Mouse (Mus musculus): ENCODE measurements at regions not wholly inside any gene's neighbourhood (a gene's known extent, or its start where the extent isn't known, plus 50 kb on each side); places are given as distances from the start of the nearest gene placed in this dataset.
A peak's percentile ranks its signal among the peaks of the same experiment; 100 is the strongest.

DNA sequence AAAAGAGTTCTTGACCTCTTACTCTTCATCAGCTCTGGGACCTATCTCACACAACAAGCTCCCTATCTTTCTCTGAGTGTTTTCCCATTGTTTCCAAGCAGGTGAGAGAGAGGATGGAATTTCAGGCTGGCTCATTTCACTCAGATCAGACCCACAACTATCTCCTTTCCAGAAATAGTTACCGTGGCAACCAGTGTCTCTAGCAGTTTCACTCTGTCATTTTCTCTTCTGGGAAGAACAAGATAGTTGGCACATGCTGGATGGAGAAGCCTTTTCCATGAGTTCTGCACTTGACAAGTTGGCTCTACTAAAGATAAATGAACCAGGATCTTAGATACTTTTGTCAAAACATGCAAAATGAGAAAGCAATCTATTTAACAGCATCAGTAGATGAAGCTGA lies 667.3 kb upstream of the Nrsn1 start:
- WGBS, result 82% methylated on average over 1 of the region's 1 CpGs
- Histone ChIP-seq H3K36me3 (ENCODE audit: control insufficient read depth, insufficient read depth, low read length) (no peaks in the 10 kb centered on the region), H3K27ac (ENCODE audit: low read length) (no peak overlapping the region), H3K4me3 (ENCODE audit: low read length) (no peak overlapping the region), H3K4me1 (ENCODE audit: control insufficient read depth, insufficient read depth, low read length) (no peaks in the 10 kb centered on the region), H3K9me3 (ENCODE audit: control insufficient read depth, low read length) (no peaks in the 10 kb centered on the region), H3K4me2 (ENCODE audit: low read depth, low read length) (no peak overlapping the region), H3K9ac (ENCODE audit: low read depth, low read length) (no peak overlapping the region), H3K27me3 (replicated peaks; ENCODE audit: control insufficient read depth, insufficient read depth, low read length) (no peaks in the 10 kb centered on the region)
- no peak for ATAC-seq

DNA sequence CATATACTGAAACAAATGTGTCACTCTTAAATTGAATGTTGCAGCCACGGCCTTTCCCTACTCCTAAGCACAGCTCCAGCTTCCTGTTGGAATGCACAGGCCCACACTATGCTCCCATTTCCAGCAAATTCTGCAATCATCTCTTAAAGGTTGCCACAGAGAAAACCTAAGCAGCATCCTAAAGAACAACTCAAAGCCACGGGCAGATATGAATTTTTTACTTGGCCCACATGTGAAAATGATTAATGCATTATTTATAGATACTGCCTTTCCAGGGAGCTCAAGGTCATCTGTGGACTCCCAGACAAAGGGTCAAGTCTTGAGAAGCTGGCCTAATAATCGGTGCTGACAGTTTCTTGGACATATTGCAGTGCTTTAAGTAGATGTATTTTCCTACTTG lies 663.5 kb upstream of the Nrsn1 start:
- ATAC-seq, result no peak
- 32% methylated on average over 3 of the region's 3 CpGs for WGBS
- peak overlapping the region; percentile 7; the same call in 1 of the 2 replicates for H3K27ac ChIP-seq (ENCODE audit: low read length)

DNA sequence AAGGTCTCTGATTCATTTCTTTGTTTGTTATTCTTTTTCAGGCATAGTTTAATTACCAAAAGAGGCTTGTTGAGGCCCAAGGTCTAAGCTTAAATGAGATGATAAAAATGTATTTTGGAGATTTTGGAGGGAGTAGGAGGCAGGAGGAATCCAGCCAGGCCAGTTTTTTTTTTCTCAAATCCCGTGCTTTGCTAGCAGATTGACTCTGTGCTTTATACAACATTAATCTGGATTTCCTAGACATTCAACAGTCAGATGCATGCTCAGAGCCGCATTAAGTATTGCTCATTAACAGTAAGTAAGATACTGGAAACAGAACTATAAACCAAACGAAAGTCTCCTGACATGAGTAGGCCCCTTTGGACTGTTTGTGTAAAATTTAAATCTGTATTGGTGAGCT lies 662.9 kb upstream of the Nrsn1 start:
- no peak for ATAC-seq
- H3K4me1 ChIP-seq (ENCODE audit: control insufficient read depth, insufficient read depth, low read length), result no peaks in the 10 kb centered on the region
- no peaks in the 10 kb centered on the region for H3K9me3 ChIP-seq (ENCODE audit: control insufficient read depth, low read length)
- H3K27me3 ChIP-seq (replicated peaks; ENCODE audit: control insufficient read depth, insufficient read depth, low read length), result no peaks in the 10 kb centered on the region
- WGBS, result 35% methylated on average over 3 of the region's 3 CpGs
- no peaks in the 10 kb centered on the region for H3K36me3 ChIP-seq (ENCODE audit: control insufficient read depth, insufficient read depth, low read length)
- H3K4me3 ChIP-seq (ENCODE audit: low read length), result no peak overlapping the region
- no peak overlapping the region; the same call in 1 of the 2 replicates for H3K27ac ChIP-seq (ENCODE audit: low read length)
- no peak overlapping the region for H3K4me2 ChIP-seq (ENCODE audit: low read depth, low read length)
- H3K9ac ChIP-seq (ENCODE audit: low read depth, low read length), result no peak overlapping the region

More for the DNA sequence above, 663.5 kb upstream of the Nrsn1 start:
- Histone ChIP-seq H3K27me3 (replicated peaks; ENCODE audit: control insufficient read depth, insufficient read depth, low read length) (no peaks in the 10 kb centered on the region), H3K36me3 (ENCODE audit: control insufficient read depth, insufficient read depth, low read length) (no peaks in the 10 kb centered on the region), H3K4me2 (ENCODE audit: low read depth, low read length) (no peak overlapping the region), H3K9ac (ENCODE audit: low read depth, low read length) (no peak overlapping the region), H3K4me3 (ENCODE audit: low read length) (no peak overlapping the region), H3K9me3 (ENCODE audit: control insufficient read depth, low read length) (no peaks in the 10 kb centered on the region), H3K4me1 (ENCODE audit: control insufficient read depth, insufficient read depth, low read length) (no peaks in the 10 kb centered on the region)

DNA sequence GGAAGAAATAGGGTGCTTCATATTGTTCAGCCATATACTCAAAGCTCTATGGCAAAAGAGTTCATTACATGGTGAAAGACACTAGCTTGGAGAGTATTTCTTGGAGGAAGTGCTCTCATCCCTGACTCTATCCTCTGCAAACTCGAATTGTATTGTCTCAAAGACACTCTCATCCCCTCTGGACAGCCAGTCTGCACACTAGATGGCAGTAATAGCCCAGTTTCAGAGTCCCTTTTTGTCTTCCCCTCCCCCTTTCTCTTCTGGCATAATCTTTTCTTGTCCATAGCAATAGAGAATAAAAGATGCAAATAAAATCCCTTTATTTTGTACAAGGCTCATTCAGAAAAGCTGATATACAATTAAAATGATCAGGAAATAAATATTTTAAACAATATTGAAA lies 662.5 kb upstream of the Nrsn1 start:
- no peaks in the 10 kb centered on the region for H3K27me3 ChIP-seq (replicated peaks; ENCODE audit: control insufficient read depth, insufficient read depth, low read length)
- no peak overlapping the region for H3K9ac ChIP-seq (ENCODE audit: low read depth, low read length)
- no peak overlapping the region for H3K4me2 ChIP-seq (ENCODE audit: low read depth, low read length)
- no peaks in the 10 kb centered on the region for H3K9me3 ChIP-seq (ENCODE audit: control insufficient read depth, low read length)
- 0 out of 2 replicates have a peak, but pooled peaks have one; percentile 42 for ATAC-seq
- 0% methylated on average over 1 of the region's 1 CpGs for WGBS
- no peaks in the 10 kb centered on the region for H3K36me3 ChIP-seq (ENCODE audit: control insufficient read depth, insufficient read depth, low read length)
- no peaks in the 10 kb centered on the region for H3K4me1 ChIP-seq (ENCODE audit: control insufficient read depth, insufficient read depth, low read length)
- H3K27ac ChIP-seq (ENCODE audit: low read length), result no peak overlapping the region
- H3K4me3 ChIP-seq (ENCODE audit: low read length), result no peak overlapping the region

DNA sequence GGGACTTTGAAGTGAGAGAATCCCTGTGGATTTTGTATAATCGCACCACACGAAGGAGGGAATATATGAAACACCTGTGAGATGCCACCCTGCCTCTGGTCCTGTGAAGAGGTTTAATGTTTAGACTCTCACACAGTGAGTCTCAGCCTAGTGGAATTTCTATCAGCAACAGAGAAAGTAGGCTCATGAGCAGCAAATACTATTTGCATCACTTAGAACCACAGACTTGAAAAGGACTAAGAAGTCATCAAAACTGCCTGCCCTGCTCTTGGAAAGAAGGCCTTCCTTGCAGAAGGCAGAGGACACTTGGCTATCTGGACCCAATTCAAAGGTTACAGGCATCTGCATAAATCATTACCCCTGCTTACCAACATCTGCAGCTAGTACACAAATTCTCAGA lies 662.1 kb upstream of the Nrsn1 start:
- H3K27me3 ChIP-seq (replicated peaks; ENCODE audit: control insufficient read depth, insufficient read depth, low read length), result no peaks in the 10 kb centered on the region
- H3K36me3 ChIP-seq (ENCODE audit: control insufficient read depth, insufficient read depth, low read length), result no peaks in the 10 kb centered on the region
- H3K27ac ChIP-seq (ENCODE audit: low read length), result no peak overlapping the region
- no peaks in the 10 kb centered on the region for H3K9me3 ChIP-seq (ENCODE audit: control insufficient read depth, low read length)
- H3K4me2 ChIP-seq (ENCODE audit: low read depth, low read length), result no peak overlapping the region
- H3K9ac ChIP-seq (ENCODE audit: low read depth, low read length), result no peak overlapping the region
- ATAC-seq, result no peak
- H3K4me3 ChIP-seq (ENCODE audit: low read length), result no peak overlapping the region
- WGBS, result 70% methylated on average over 2 of the region's 2 CpGs
- no peaks in the 10 kb centered on the region for H3K4me1 ChIP-seq (ENCODE audit: control insufficient read depth, insufficient read depth, low read length)

DNA sequence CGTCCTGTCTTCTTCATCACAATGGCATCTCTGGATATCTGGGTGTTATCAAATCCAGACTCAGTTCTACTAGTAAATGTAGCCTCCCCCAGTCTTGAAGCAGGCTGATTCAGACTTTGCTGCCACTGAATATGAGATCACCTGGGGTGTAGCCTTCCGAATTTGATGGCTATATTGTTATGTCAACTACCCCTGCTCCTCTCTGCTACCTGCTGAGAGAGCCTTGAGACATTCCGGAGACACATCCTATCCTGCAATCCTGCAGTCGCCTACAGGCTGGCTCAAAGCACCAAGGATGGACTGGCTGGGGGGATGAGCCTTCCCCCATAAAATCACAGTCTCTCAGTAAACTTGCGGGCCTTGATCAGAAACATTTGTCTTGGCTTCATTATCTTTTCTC lies 655.4 kb upstream of the Nrsn1 start:
- WGBS, result 86% methylated on average over 5 of the region's 5 CpGs
- ATAC-seq, result no peak
- Histone ChIP-seq H3K36me3 (ENCODE audit: control insufficient read depth, insufficient read depth, low read length) (no peaks in the 10 kb centered on the region), H3K4me1 (ENCODE audit: control insufficient read depth, insufficient read depth, low read length) (no peaks in the 10 kb centered on the region), H3K9me3 (ENCODE audit: control insufficient read depth, low read length) (no peaks in the 10 kb centered on the region), H3K27me3 (replicated peaks; ENCODE audit: control insufficient read depth, insufficient read depth, low read length) (no peaks in the 10 kb centered on the region), H3K27ac (ENCODE audit: low read length) (no peak overlapping the region), H3K4me3 (ENCODE audit: low read length) (no peak overlapping the region), H3K9ac (ENCODE audit: low read depth, low read length) (no peak overlapping the region), H3K4me2 (ENCODE audit: low read depth, low read length) (no peak overlapping the region)

DNA sequence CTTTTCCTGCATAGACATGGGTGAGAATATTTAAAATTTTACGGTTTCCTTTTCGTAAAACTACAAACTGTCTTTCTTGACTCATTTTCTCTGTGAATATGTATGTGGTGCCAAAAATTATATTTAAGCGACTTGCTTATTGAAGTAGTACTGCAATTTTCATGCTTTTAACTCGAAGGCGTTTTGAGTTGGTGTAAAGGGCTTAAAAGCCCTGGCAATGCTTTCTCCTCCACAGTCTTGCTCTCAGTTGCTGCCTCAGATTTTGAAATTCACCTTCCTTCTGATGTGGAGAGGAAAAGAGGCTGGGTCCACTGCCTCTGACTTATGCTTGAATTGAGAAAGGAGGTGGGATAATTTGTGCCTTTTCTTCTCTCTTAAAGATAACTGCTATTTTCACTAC lies 629.6 kb upstream of the Nrsn1 start:
- 93% methylated on average over 5 of the region's 5 CpGs for WGBS
- no peak for ATAC-seq

DNA sequence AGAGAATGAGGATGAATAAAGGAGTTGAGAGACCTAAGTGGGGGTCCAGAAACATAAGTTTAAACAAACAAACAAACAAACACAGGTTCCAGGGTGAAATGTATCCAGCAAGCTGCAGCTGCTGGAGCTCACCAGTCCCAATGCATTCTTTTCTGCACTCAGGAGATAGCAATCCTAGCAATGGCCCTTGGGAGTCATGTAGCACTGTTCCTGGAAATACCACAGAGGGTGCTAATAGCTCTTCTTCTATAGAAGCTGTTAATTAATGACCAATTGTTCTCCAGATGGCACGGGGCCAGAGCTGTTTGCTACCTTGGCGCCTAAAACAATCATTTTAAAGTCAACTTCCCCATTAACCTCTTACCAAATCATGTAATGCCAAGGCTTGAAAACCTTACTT lies 622.8 kb upstream of the Nrsn1 start:
- Histone ChIP-seq H3K4me1 (ENCODE audit: control insufficient read depth, insufficient read depth, low read length) (no peaks in the 10 kb centered on the region), H3K27me3 (replicated peaks; ENCODE audit: control insufficient read depth, insufficient read depth, low read length) (no peaks in the 10 kb centered on the region)
- no peak for ATAC-seq

More for the DNA sequence above, 629.6 kb upstream of the Nrsn1 start:
- H3K27me3 ChIP-seq (replicated peaks; ENCODE audit: control insufficient read depth, insufficient read depth, low read length), result no peaks in the 10 kb centered on the region
- H3K4me2 ChIP-seq (ENCODE audit: low read depth, low read length), result no peak overlapping the region
- no peak overlapping the region for H3K27ac ChIP-seq (ENCODE audit: low read length)
- H3K36me3 ChIP-seq (ENCODE audit: control insufficient read depth, insufficient read depth, low read length), result no peaks in the 10 kb centered on the region
- no peak overlapping the region for H3K9ac ChIP-seq (ENCODE audit: low read depth, low read length)
- no peak overlapping the region for H3K4me3 ChIP-seq (ENCODE audit: low read length)
- no peaks in the 10 kb centered on the region for H3K4me1 ChIP-seq (ENCODE audit: control insufficient read depth, insufficient read depth, low read length)
- no peaks in the 10 kb centered on the region for H3K9me3 ChIP-seq (ENCODE audit: control insufficient read depth, low read length)

DNA sequence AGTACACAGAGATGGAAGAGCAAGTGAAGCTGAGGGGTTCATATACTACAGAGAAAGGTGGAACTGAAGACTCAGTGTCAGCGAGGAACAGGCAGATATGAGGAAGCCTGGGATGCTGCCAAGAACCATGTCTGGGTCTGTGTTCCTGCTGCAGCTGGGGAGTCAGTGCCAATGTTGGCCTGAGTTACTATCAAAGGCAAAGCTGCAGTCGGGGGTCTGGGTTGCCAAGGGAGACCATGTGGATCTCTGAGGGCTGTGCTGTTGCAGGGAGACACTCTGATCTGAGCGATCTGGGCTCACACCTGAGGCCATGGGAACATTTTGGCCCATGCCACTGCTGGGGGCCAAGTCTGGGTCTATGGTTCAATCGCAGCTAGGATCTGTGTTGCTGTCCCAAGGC lies 612.5 kb upstream of the Nrsn1 start:
- Histone ChIP-seq H3K9me3 (ENCODE audit: control insufficient read depth, low read length) (no peaks in the 10 kb centered on the region), H3K4me2 (ENCODE audit: low read depth, low read length) (no peak overlapping the region), H3K27me3 (replicated peaks; ENCODE audit: control insufficient read depth, insufficient read depth, low read length) (no peaks in the 10 kb centered on the region), H3K9ac (ENCODE audit: low read depth, low read length) (no peak overlapping the region), H3K4me1 (ENCODE audit: control insufficient read depth, insufficient read depth, low read length) (no peaks in the 10 kb centered on the region), H3K4me3 (ENCODE audit: low read length) (no peak overlapping the region), H3K36me3 (ENCODE audit: control insufficient read depth, insufficient read depth, low read length) (no peaks in the 10 kb centered on the region), H3K27ac (ENCODE audit: low read length) (no peak overlapping the region)
- ATAC-seq, result no peak
- WGBS, result 74% methylated on average over 4 of the region's 4 CpGs

More for the DNA sequence above, 622.8 kb upstream of the Nrsn1 start:
- no peak overlapping the region for H3K4me3 ChIP-seq (ENCODE audit: low read length)
- no peak overlapping the region for H3K4me2 ChIP-seq (ENCODE audit: low read depth, low read length)
- H3K36me3 ChIP-seq (ENCODE audit: control insufficient read depth, insufficient read depth, low read length), result no peaks in the 10 kb centered on the region
- H3K9ac ChIP-seq (ENCODE audit: low read depth, low read length), result no peak overlapping the region
- H3K9me3 ChIP-seq (ENCODE audit: control insufficient read depth, low read length), result no peaks in the 10 kb centered on the region
- H3K27ac ChIP-seq (ENCODE audit: low read length), result no peak overlapping the region
- WGBS, result 27% methylated on average over 2 of the region's 2 CpGs

DNA sequence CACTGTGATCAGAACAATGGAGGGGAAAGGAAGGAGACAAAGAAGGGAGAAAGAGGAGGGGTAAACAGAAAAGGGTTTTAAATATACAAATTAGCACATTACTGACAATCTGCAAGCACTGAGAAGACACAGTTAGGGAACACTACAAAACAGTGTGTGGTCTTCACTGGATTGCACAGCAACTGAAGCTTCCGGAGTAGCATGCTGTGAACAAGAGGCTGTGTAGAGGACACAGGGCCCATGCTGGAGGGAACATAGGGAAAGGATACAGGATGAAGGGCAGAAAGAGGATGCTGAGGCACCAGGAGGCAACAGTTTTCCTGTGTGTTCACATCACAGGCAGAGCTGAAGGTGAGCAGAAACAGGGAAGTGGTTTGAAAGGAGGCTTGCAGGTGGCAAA lies 598.6 kb upstream of the Nrsn1 start:
- Histone ChIP-seq H3K27me3 (replicated peaks; ENCODE audit: control insufficient read depth, insufficient read depth, low read length) (no peaks in the 10 kb centered on the region), H3K4me2 (ENCODE audit: low read depth, low read length) (no peak overlapping the region), H3K4me3 (ENCODE audit: low read length) (no peak overlapping the region), H3K36me3 (ENCODE audit: control insufficient read depth, insufficient read depth, low read length) (no peaks in the 10 kb centered on the region), H3K4me1 (ENCODE audit: control insufficient read depth, insufficient read depth, low read length) (no peaks in the 10 kb centered on the region), H3K27ac (ENCODE audit: low read length) (no peak overlapping the region), H3K9ac (ENCODE audit: low read depth, low read length) (no peak overlapping the region), H3K9me3 (ENCODE audit: control insufficient read depth, low read length) (no peaks in the 10 kb centered on the region)
- no peak for ATAC-seq
- 83% methylated on average over 1 of the region's 1 CpGs for WGBS
